Mouse (Mus musculus) limb, embryonic 10.5 days (tissue): ENCODE data around the gene Tbx5. TPM values are rescaled to one million over a fixed set of nuclear protein-coding genes. Genes with fewer than 3 reads are reported as not detected.

Experiments used
- polyA plus RNA-seq: library from polyadenylated mRNA; unstranded; fragments of >200 nt; fragmentation: Nextera tagmentation; extraction: Ambion mirVana; gene quantifications from 2 replicates; pipeline ENCODE4 v1.2.1, GENCODE M21; 2016

Gene Tbx5
- polyA plus RNA-seq, 1 experiment from 2014 or later = 35.6 TPM

Other genes starting within 250 kb of the Tbx5 start
- gene Tbx3, start 162.0 kb upstream of the Tbx5 start, polyA plus RNA-seq = 50.1 and 55.3 TPM in 2 replicates